In genomic region chr10:76680758-76681650, GRCm38 (mm10) we compare ENCODE assay signal across 15 mouse cellular contexts. TPM values are rescaled to one million over a fixed set of nuclear protein-coding genes. Genes with fewer than 3 reads are reported as not detected.
DNase-seq lines count a peak whose midpoint lies in the region; ATAC-seq and TF ChIP-seq lines count a peak whose summit lies in the region.
"Had no signal": no experiment of that assay in that cellular context is flagged by ENCODE, and none has a peak within 500 bp of the region (broad histone marks: within the 10 kb centered on the region; RNA-seq: fewer than 3 reads in every experiment).

No protein-coding gene starts in this region.

- no peak for DNase-seq in lung, postnatal 10 days
- DNase-seq in stomach, postnatal 0 days (ENCODE audit: low spot score): no peak
- DNase-seq: adrenal gland, postnatal 25 days; cerebellum, adult 9-10 months; embryo, embryonic 11 days; liver, embryonic 13.5 days; right cerebral cortex, postnatal 14 days had no signal

- H3K9me3 ChIP-seq in heart, embryonic 15.5 days (replicated peaks): no peaks in the 10 kb centered on the region
- H3K9me3 ChIP-seq in heart, embryonic 11.5 days (replicated peaks; ENCODE audit: control insufficient read depth, low read length): no peaks in the 10 kb centered on the region
- H3K9me3 ChIP-seq in lung, embryonic 16.5 days (ENCODE audit: control insufficient read depth, low read length): no peaks in the 10 kb centered on the region
- no peaks in the 10 kb centered on the region for H3K9me3 ChIP-seq in intestine, embryonic 15.5 days
- no peaks in the 10 kb centered on the region for H3K9me3 ChIP-seq in stomach, postnatal 0 days (ENCODE audit: control insufficient read depth, low read length)
- no peaks in the 10 kb centered on the region for H3K9me3 ChIP-seq in hindbrain, embryonic 13.5 days
- H3K9me3 ChIP-seq: liver, embryonic 13.5 days; midbrain, embryonic 15.5 days had no signal

- no peak overlapping the region for H3K4me2 ChIP-seq in heart, embryonic 15.5 days
- no peak overlapping the region for H3K4me2 ChIP-seq in heart, embryonic 11.5 days
- H3K4me2 ChIP-seq in lung, embryonic 16.5 days (ENCODE audit: low read depth, low read length): no peak overlapping the region
- no peak overlapping the region for H3K4me2 ChIP-seq in intestine, embryonic 15.5 days (replicated peaks)
- H3K4me2 ChIP-seq in stomach, postnatal 0 days (replicated peaks; ENCODE audit: low read depth): no peak overlapping the region
- no peak overlapping the region for H3K4me2 ChIP-seq in hindbrain, embryonic 13.5 days
- H3K4me2 ChIP-seq: liver, embryonic 13.5 days; midbrain, embryonic 15.5 days had no signal

- no peak overlapping the region for H3K4me3 ChIP-seq in heart, embryonic 15.5 days
- no peak overlapping the region for H3K4me3 ChIP-seq in heart, embryonic 11.5 days (ENCODE audit: low read depth, low read length)
- no peak overlapping the region for H3K4me3 ChIP-seq in lung, embryonic 16.5 days (ENCODE audit: low read length)
- no peak overlapping the region for H3K4me3 ChIP-seq in intestine, embryonic 15.5 days (replicated peaks)
- H3K4me3 ChIP-seq in stomach, postnatal 0 days (ENCODE audit: low read depth, low read length): no peak overlapping the region
- no peak overlapping the region for H3K4me3 ChIP-seq in hindbrain, embryonic 13.5 days
- H3K4me3 ChIP-seq: heart, adult 2 months; liver, embryonic 13.5 days; midbrain, embryonic 15.5 days had no signal

- H3K27me3 ChIP-seq in heart, embryonic 15.5 days: no peaks in the 10 kb centered on the region
- H3K27me3 ChIP-seq in heart, embryonic 11.5 days (ENCODE audit: control insufficient read depth, insufficient read depth, low read length): no peaks in the 10 kb centered on the region
- H3K27me3 ChIP-seq in lung, embryonic 16.5 days (ENCODE audit: control insufficient read depth, insufficient read depth, low read depth, low read length): no peaks in the 10 kb centered on the region
- no peaks in the 10 kb centered on the region for H3K27me3 ChIP-seq in intestine, embryonic 15.5 days (replicated peaks)
- H3K27me3 ChIP-seq in stomach, postnatal 0 days (ENCODE audit: control insufficient read depth, insufficient read depth, low read length): no peaks in the 10 kb centered on the region
- no peaks in the 10 kb centered on the region for H3K27me3 ChIP-seq in hindbrain, embryonic 13.5 days
- H3K27me3 ChIP-seq: liver, embryonic 13.5 days; midbrain, embryonic 15.5 days had no signal

- H3K9ac ChIP-seq in heart, embryonic 15.5 days: no peak overlapping the region
- H3K9ac ChIP-seq in heart, embryonic 11.5 days (ENCODE audit: low read depth, low read length): no peak overlapping the region
- H3K9ac ChIP-seq in lung, embryonic 16.5 days (ENCODE audit: low read length): peak overlapping the region; percentile 42; the same call in 1 of the 2 replicates
- H3K9ac ChIP-seq in intestine, embryonic 15.5 days: no peak overlapping the region
- no peak overlapping the region for H3K9ac ChIP-seq in stomach, postnatal 0 days (ENCODE audit: low read length)
- no peak overlapping the region for H3K9ac ChIP-seq in hindbrain, embryonic 13.5 days
- H3K9ac ChIP-seq: liver, embryonic 13.5 days; midbrain, embryonic 15.5 days had no signal

- TF ChIP-seq CTCF in stomach, postnatal 0 days (IDR thresholded peaks at IDR 0.05; ENCODE audit: low read depth): no peak

- no peaks in the 10 kb centered on the region for H3K36me3 ChIP-seq in heart, embryonic 15.5 days
- H3K36me3 ChIP-seq in heart, embryonic 11.5 days (ENCODE audit: control insufficient read depth, insufficient read depth, low read length): no peaks in the 10 kb centered on the region
- H3K36me3 ChIP-seq in lung, embryonic 16.5 days (ENCODE audit: control insufficient read depth, insufficient read depth, low read length): no peaks in the 10 kb centered on the region
- no peaks in the 10 kb centered on the region for H3K36me3 ChIP-seq in intestine, embryonic 15.5 days
- H3K36me3 ChIP-seq in stomach, postnatal 0 days (ENCODE audit: control insufficient read depth, insufficient read depth, low read length): no peaks in the 10 kb centered on the region
- no peaks in the 10 kb centered on the region for H3K36me3 ChIP-seq in hindbrain, embryonic 13.5 days
- H3K36me3 ChIP-seq: liver, embryonic 13.5 days; midbrain, embryonic 15.5 days had no signal

- no peak for TF ChIP-seq EP300 in stomach, postnatal 0 days (optimal IDR thresholded peaks at IDR 0.05)

- peak overlapping the region; percentile 58; the same call in 1 of the 2 replicates for H3K27ac ChIP-seq in heart, embryonic 15.5 days
- no peak overlapping the region for H3K27ac ChIP-seq in heart, embryonic 11.5 days (ENCODE audit: low read depth, low read length)
- peak overlapping the region; percentile 88 for H3K27ac ChIP-seq in lung, embryonic 16.5 days (ENCODE audit: low read length)
- peak overlapping the region; percentile 91 for H3K27ac ChIP-seq in intestine, embryonic 15.5 days
- peak overlapping the region; percentile 81 for H3K27ac ChIP-seq in stomach, postnatal 0 days (replicated peaks)
- no peak overlapping the region for H3K27ac ChIP-seq in hindbrain, embryonic 13.5 days
- H3K27ac ChIP-seq: heart, adult 2 months; liver, embryonic 13.5 days; midbrain, embryonic 15.5 days had no signal

- H3K4me1 ChIP-seq in heart, embryonic 15.5 days (replicated peaks): peaks cover 18% of the 10 kb centered on the region
- H3K4me1 ChIP-seq in heart, embryonic 11.5 days (ENCODE audit: control insufficient read depth, insufficient read depth, low read length): peaks cover 2% of the 10 kb centered on the region
- H3K4me1 ChIP-seq in lung, embryonic 16.5 days (replicated peaks; ENCODE audit: control insufficient read depth, insufficient read depth, low read length): peaks cover 29% of the 10 kb centered on the region
- peaks cover 22% of the 10 kb centered on the region for H3K4me1 ChIP-seq in intestine, embryonic 15.5 days (replicated peaks)
- 0 out of 2 replicates have a peak, but pooled peaks cover 3% of the 10 kb centered on the region for H3K4me1 ChIP-seq in stomach, postnatal 0 days (replicated peaks; ENCODE audit: control insufficient read depth, insufficient read depth)
- H3K4me1 ChIP-seq in hindbrain, embryonic 13.5 days (replicated peaks): no peaks in the 10 kb centered on the region
- H3K4me1 ChIP-seq: liver, embryonic 13.5 days; midbrain, embryonic 15.5 days had no signal

- ATAC-seq in heart, embryonic 15.5 days (replicated peaks; ENCODE audit: insufficient number of reproducible peaks, insufficient read depth, low FRiP score, low read depth): no peak
- no peak for ATAC-seq in heart, embryonic 11.5 days (replicated peaks; ENCODE audit: insufficient number of reproducible peaks, low FRiP score, low TSS enrichment)
- ATAC-seq in lung, embryonic 16.5 days (ENCODE audit: low read depth): no peak
- peak; percentile 86 for ATAC-seq in intestine, embryonic 15.5 days
- ATAC-seq in stomach, postnatal 0 days (ENCODE audit: low FRiP score, low TSS enrichment): peak; percentile 66
- no peak for ATAC-seq in hindbrain, embryonic 13.5 days (ENCODE audit: low FRiP score)
- ATAC-seq: activated CD4-positive, CD25-positive, alpha-beta regulatory T cell, adult 4 months; midbrain, embryonic 15.5 days had no signal

- 39% methylated on average over 6 of the region's 6 CpGs for WGBS in heart, embryonic 15.5 days
- 53% methylated on average over 6 of the region's 6 CpGs for WGBS in heart, embryonic 11.5 days (ENCODE audit: insufficient replicate concordance)
- WGBS in lung, embryonic 16.5 days: 62% methylated on average over 6 of the region's 6 CpGs
- 64% methylated on average over 6 of the region's 6 CpGs for WGBS in intestine, embryonic 15.5 days
- WGBS in stomach, postnatal 0 days: 69% methylated on average over 6 of the region's 6 CpGs
- 93% methylated on average over 6 of the region's 6 CpGs for WGBS in hindbrain, embryonic 13.5 days

RNA-seq across cellular contexts. Expression of gene Col6a1, which starts 45.0 kb away (rescaled TPM):
- 90.9 and 128 TPM in 2 replicates for polyA plus RNA-seq in heart, embryonic 15.5 days (2015; fragmentation: Nextera tagmentation; extraction: Ambion mirVana)
- polyA plus RNA-seq in heart, embryonic 11.5 days (2014; fragmentation: Nextera tagmentation; extraction: Ambion mirVana): 16.3 and 22.1 TPM in 2 replicates
- 329 and 333 TPM in 2 replicates for polyA plus RNA-seq in lung, embryonic 16.5 days (2015; fragmentation: Nextera tagmentation; extraction: Ambion mirVana)
- polyA plus RNA-seq in intestine, embryonic 15.5 days (2015; fragmentation: Nextera tagmentation; extraction: Ambion mirVana): 317 and 323 TPM in 2 replicates
- 169 and 175 TPM in 2 replicates for polyA plus RNA-seq in stomach, postnatal 0 days (2015; fragmentation: Nextera tagmentation; extraction: Ambion mirVana)
- 24.1 and 28.8 TPM in 2 replicates for polyA plus RNA-seq in hindbrain, embryonic 13.5 days (2015; fragmentation: Nextera tagmentation; extraction: Ambion mirVana)
- polyA plus RNA-seq: activated CD4-positive, CD25-positive, alpha-beta regulatory T cell, adult 4 months had no signal

RNA-seq across cellular contexts. Expression of gene Col6a2, which starts 57.6 kb away (rescaled TPM):
- polyA plus RNA-seq in heart, embryonic 15.5 days (2015; fragmentation: Nextera tagmentation; extraction: Ambion mirVana): 90.2 and 125 TPM in 2 replicates
- polyA plus RNA-seq in heart, embryonic 11.5 days (2014; fragmentation: Nextera tagmentation; extraction: Ambion mirVana): 11.6 and 16.3 TPM in 2 replicates
- polyA plus RNA-seq in lung, embryonic 16.5 days (2015; fragmentation: Nextera tagmentation; extraction: Ambion mirVana): 282 and 283 TPM in 2 replicates
- 274 and 282 TPM in 2 replicates for polyA plus RNA-seq in intestine, embryonic 15.5 days (2015; fragmentation: Nextera tagmentation; extraction: Ambion mirVana)
- 145 TPM in 2 replicates for polyA plus RNA-seq in stomach, postnatal 0 days (2015; fragmentation: Nextera tagmentation; extraction: Ambion mirVana)
- 23.5 and 27.6 TPM in 2 replicates for polyA plus RNA-seq in hindbrain, embryonic 13.5 days (2015; fragmentation: Nextera tagmentation; extraction: Ambion mirVana)

Comparison
In these comparisons a context has a peak if more than half of its experiments do, and no peak if none do; other contexts are left out.
1. H3K27ac ChIP-seq: peak in heart, embryonic 15.5 days (single experiment), lung, embryonic 16.5 days (single experiment), intestine, embryonic 15.5 days (single experiment) and stomach, postnatal 0 days (single experiment); none in heart, embryonic 11.5 days (single experiment) and hindbrain, embryonic 13.5 days (single experiment).
2. ATAC-seq: peak in intestine, embryonic 15.5 days (single experiment) and stomach, postnatal 0 days (single experiment); none in heart, embryonic 15.5 days (single experiment), heart, embryonic 11.5 days (single experiment), lung, embryonic 16.5 days (single experiment) and hindbrain, embryonic 13.5 days (single experiment).